Mouse (Mus musculus): Measurements from ENCODE around the gene S100a13.

DNA sequence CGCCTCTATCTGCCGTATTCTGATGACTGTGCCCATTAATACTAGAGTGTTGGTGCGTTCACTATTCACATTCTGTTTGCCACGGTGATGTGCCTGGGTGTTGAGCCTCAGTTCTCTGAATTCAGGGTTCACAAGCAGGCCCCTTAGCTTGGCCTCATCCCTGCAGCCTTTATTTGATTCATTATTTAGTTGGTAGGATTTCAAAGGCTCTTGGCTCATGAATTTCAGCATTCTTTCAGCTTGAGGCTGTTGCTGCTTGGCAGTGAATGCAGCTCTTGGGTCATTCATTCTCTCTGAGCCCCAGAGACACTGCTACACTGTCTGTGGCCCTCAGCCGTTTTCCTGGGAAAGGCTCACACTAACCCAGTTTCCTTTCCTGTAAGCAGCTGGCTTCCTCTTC is 41.7 kb downstream of the S100a13 start:
- TF ChIP-seq CTCF (IDR thresholded peaks at IDR 0.05; ENCODE audit: borderline replicate concordance, insufficient read depth, low read depth, low read length), result no peak
- no peak for TF ChIP-seq POLR2A (IDR thresholded peaks at IDR 0.05; ENCODE audit: borderline replicate concordance, insufficient read depth, low read length)

Measured in cerebellum, adult 2 months (tissue).